Mouse (Mus musculus) layer of hippocampus, adult 2 months (tissue): ENCODE data around the gene Upf3b. TPM values are rescaled to one million over a fixed set of nuclear protein-coding genes. Genes with fewer than 3 reads are reported as not detected.
A peak's percentile ranks its signal among the peaks of the same experiment; 100 is the strongest.
"Not testable (repeated sequence)": the region's sequence is repeated elsewhere in the genome, so short reads cannot be mapped to it uniquely, and the experiment has no call there.

Source experiments
- DNase-seq, 2 experiments: peaks; one replicate each; pipeline ENCODE4 v3.0.0; 2022; ENCODE audit warnings: low spot score in 2 of 2
- H3K27ac ChIP-seq: fragments of 200-600 bp; 2 replicates; pipeline ENCODE4 v1.8.1; 2022
- H3K4me3 ChIP-seq: fragments of 200-600 bp; 2 replicates; pipeline ENCODE4 v1.8.1; 2022; ENCODE audit warnings: mild to moderate bottlenecking
- CTCF ChIP-seq: fragments of 200-600 bp; conservative IDR thresholded peaks from 2 replicates; pipeline ENCODE4 v1.8.1; 2022; ENCODE audit warnings: antibody characterized with exemption, mild to moderate bottlenecking, moderate library complexity
- long read RNA-seq, 2 experiments: library from polyadenylated mRNA; stranded (forward); transcript quantifications; one replicate each; pipeline ENCODE4 v2.0.0; 2021; ENCODE audit warnings: borderline mapping rate in 2 of 2
- total RNA-seq, 2 experiments: library from RNA; stranded (reverse); gene quantifications; 2 replicates each; pipeline ENCODE4 v1.2.3; 2021

Upf3b gene
- 10 to 100 TPM; 18.9 to 20.5 TPM for total RNA-seq
- long read RNA-seq, experiment 1, transcript Upf3b-201 (10 exons, 2,344 nt) = major isoform, 6 of 12 reads
- long read RNA-seq, experiment 1, partial matches to known transcripts = 3 of 12 reads
- long read RNA-seq, experiment 1, other reads (novel, unspliced or antisense) = 3 of 12 reads
- long read RNA-seq, experiment 2, transcript Upf3b-201 (10 exons, 2,344 nt) = major isoform, 7 of 12 reads
- long read RNA-seq, experiment 2, partial matches to known transcripts = 2 of 12 reads
- long read RNA-seq, experiment 2, other reads (novel, unspliced or antisense) = 3 of 12 reads

DNA sequence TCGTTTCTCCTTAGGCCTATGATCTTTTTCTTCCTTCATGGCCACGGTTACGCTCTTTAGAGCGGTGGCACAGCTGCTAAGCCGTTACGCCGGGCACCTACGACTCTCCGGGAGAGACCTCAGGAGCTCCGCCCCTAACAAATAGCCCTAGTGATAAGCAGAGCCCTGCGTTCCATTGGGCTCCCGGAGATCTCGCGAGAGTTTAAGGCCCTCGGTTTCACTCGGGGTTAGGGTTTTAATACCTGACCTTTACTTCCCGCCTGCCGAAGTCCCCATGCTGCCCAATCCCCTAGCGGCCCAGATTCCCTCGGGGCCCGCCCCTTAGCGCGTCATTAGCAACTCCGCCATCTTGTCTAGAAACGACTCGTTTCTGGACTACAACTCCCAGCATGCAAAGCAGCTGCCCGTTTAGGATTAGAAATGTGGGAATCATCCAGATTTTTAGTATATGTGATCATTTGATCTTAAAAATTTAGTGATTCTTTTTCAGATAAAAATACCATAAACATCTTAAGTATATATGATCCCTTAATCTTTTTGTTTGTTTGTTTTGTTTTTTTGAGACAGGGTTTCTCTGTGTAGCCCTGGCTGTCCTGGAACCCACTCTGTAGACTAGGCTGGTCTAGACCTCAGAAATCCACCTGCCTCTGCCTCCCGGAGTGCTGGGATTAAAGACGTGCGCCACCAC lies at the start of gene Upf3b:
Gene Upf3b (minus strand): TSS at position 130 of the 688 bp plus-strand sequence.
- peak; percentile 87 to 95 for DNase-seq
- Histone ChIP-seq H3K4me3 (peak within 1 kb of the TSS; percentile 84), H3K27ac (peak within 1 kb of the TSS; percentile 82)
- TF ChIP-seq CTCF = 0 out of 2 replicates have a peak, but pooled peaks have one; percentile 22

DNA sequence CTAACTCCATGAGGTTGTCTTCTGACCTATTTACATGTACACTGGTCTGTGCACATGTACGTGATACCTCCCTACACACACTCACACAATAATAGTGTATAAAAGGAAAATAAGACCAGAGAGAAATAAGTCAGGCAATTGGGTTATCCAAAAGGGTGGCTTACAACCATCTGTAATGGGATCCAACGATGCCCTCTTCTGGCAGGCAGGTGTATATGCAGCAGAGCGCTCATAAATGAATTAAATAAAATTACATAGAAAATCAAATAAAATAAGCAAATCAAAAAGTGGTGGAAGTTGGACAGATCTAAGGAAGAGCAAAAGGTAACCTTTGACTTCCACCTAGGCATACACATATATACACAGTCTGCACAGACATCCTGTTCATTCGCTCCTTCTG lies 47.7 kb upstream of the Upf3b start:
- no peak for DNase-seq

DNA sequence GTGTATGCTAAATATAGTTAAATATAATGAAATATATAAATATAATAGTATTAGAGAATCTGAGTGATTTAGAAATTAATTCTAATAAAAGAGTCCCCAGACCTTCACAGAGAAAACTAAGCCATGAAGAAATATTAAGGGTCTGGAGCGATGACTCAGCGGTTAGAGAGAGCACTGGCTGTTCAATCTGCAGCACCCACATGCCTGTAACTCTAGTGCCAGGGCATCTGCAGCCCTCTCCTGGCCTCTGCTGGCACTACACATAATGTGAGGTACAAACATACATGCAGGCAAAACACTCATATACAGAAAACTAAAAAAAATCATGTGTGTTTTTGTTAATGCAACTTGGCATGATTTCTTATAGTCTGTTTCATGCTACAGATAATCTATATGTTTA lies 34.8 kb upstream of the Upf3b start:
- no peak overlapping the region for H3K4me3 ChIP-seq
- no peak overlapping the region for H3K27ac ChIP-seq
- no peak for DNase-seq
- peak; percentile 58 for TF ChIP-seq CTCF

More for the DNA sequence above, 47.7 kb upstream of the Upf3b start:
- Histone ChIP-seq H3K4me3 (no peak overlapping the region), H3K27ac (no peak overlapping the region)
- peak; percentile 74 for TF ChIP-seq CTCF

DNA sequence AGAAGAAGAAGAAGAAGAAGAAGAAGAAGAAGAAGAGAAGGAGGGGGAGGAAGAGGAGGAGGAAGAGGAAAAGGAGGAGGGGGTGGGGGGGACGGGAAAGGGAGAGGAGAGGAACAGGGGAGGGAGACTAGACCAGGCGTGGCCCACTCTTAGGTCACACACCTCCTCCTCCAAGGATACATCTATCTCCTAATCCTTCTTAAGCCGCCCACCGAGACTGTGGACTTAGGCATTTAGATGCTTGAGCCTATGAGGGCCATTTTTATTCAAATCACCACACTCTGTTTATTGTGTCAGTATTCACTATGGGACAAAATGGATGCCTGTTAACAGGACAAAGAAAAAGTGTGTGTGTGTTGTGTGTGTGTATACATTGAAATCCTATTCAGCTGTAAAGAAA lies 34.4 kb upstream of the Upf3b start:
- not testable (repeated sequence) for H3K4me3 ChIP-seq, H3K27ac ChIP-seq, DNase-seq

GRCm38 (mm10) chrX:37141732-37142131 lies 31.6 kb upstream of the Upf3b start:
- TF ChIP-seq CTCF = no peak
- H3K4me3 ChIP-seq = no peak overlapping the region
- no peak for DNase-seq
- H3K27ac ChIP-seq = no peak overlapping the region

DNA sequence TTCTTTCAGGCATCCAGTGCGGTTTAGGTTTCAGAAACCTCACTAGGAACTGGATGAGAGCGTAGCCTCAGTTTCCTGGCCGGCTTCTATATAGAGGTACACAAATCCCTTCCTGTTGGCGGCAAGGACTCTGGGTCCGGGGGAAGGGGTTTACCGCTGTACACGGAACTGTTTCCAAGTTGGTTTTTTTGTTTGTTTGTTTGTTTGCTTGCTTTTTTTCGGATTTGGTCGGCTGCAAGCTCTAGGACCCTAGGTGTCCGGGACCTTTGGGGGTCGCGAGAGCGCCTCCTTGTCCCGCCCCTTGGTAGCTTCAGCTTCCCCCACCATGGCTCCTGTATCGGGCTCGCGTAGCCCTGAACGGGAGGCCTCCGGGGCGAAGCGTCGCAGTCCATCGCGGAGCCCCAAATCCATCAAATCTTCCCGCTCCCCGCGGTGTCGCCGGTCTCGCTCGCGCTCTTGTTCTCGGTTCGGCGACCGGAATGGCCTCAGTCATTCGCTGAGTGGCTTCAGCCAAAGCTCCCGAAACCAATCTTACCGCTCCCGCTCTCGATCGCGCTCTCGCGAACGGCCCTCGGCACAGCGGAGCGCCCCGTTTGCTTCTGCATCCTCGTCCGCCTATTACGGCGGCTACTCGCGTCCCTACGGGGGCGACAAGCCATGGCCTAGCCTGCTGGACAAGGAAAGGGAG lies 16.7 kb upstream of the Upf3b start, which contains the start of gene Nkap:
Gene Nkap (plus strand): TSS at position 125 of the 688 bp plus-strand sequence.
- Histone ChIP-seq H3K27ac (peak within 1 kb of the TSS; percentile 86), H3K4me3 (peak within 1 kb of the TSS; percentile 73)
- TF ChIP-seq CTCF = no peak
- peak; percentile 61 to 76 for DNase-seq

- H3K27ac ChIP-seq = no peak overlapping the region
- no peak for DNase-seq
- TF ChIP-seq CTCF = no peak
Observed at GRCm38 (mm10) chrX:37125511-37125910, 15.4 kb upstream of the Upf3b start.

GRCm38 (mm10) chrX:37120212-37120611 lies 10.1 kb upstream of the Upf3b start:
- Histone ChIP-seq H3K27ac (no peak overlapping the region), H3K4me3 (no peak overlapping the region)
- TF ChIP-seq CTCF = no peak
- no peak for DNase-seq

More at GRCm38 (mm10) chrX:37125511-37125910, 15.4 kb upstream of the Upf3b start:
- no peak overlapping the region for H3K4me3 ChIP-seq

- TF ChIP-seq CTCF = no peak
- Histone ChIP-seq H3K27ac (no peak overlapping the region), H3K4me3 (no peak overlapping the region)
- DNase-seq = no peak
Observed at GRCm38 (mm10) chrX:37119585-37119984, 9.5 kb upstream of the Upf3b start.

GRCm38 (mm10) chrX:37117085-37117484 lies 7.0 kb upstream of the Upf3b start:
- no peak overlapping the region for H3K4me3 ChIP-seq
- TF ChIP-seq CTCF = no peak
- no peak for DNase-seq
- H3K27ac ChIP-seq = no peak overlapping the region

- Histone ChIP-seq H3K27ac (0 out of 2 replicates have a peak overlapping the region, but pooled peaks have one; percentile 48), H3K4me3 (peak overlapping the region; percentile 84; the same call in 1 of the 2 replicates)
- no peak for DNase-seq
- no peak for TF ChIP-seq CTCF
Observed at GRCm38 (mm10) chrX:37110881-37111193, 715 bp upstream of the Upf3b start.

DNA sequence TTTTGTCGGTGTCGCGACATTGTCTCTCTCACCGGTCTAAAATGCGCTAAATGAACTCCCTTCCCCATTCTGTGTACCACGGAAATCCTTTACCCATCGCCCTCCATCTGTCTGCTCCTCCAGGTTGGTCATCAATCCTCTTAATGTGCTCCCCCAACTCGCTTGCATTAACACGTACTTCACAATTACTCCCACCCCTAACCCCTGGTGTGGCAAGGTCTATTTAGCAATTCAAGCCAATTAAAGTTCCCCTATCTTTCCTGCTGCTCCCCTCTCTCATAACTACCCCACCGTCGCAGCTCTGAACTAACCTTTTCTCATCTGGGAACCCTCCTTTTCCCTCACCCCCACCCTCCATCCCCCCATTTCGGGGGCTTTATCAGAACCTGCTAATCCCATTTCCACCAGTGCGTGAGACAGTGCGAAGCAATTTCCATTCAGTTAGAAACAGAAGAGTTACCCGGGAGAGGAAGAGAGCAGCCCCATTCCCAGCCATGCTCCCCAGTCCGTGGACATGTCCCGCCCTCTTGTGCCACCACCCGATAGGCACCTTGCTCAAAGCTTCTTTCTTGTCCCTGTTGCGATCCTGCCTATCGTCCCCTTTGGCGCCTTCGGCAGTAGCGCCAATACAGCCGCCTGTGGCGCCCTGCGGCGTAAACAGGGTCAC lies 463 bp downstream of the Upf3b start:
- peak overlapping the region; percentile 82 for H3K27ac ChIP-seq
- no peak for TF ChIP-seq CTCF

DNA sequence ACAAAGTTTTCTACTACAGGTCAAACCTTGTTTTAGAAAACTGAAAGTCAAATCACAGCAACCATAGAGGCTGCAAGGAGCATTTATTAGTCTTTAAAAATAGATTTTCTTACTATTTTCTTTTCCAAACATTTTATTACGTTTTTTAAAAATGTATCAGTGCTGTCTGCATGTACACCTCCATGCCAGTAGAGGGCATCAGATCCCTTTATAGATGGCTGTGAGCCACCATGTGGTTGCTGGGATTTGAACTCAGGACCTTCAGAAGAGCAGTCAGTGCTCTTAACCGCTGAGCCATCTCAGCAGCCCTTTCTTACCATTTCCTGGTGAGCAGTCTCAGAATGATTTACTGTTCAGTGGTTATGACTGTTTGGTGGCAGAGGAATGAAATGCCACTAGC lies 6.3 kb downstream of the Upf3b start:
- peak; percentile 66 for TF ChIP-seq CTCF
- Histone ChIP-seq H3K27ac (no peak overlapping the region), H3K4me3 (no peak overlapping the region)
- DNase-seq = no peak

More for the DNA sequence above, 463 bp downstream of the Upf3b start:
- peak overlapping the region; percentile 84 for H3K4me3 ChIP-seq
- no peak for DNase-seq
